Mouse (Mus musculus) frontal cortex, postnatal 10 days (tissue): Measurements from ENCODE around the gene D430042O09Rik.

ENCODE experiments used
- DNase-seq, 2 experiments: peaks; one replicate each; pipeline ENCODE4 v3.0.0; 2022; ENCODE audit warnings: low spot score in 2 of 2, mixed read lengths in 1 of 2

D430042O09Rik gene

DNA sequence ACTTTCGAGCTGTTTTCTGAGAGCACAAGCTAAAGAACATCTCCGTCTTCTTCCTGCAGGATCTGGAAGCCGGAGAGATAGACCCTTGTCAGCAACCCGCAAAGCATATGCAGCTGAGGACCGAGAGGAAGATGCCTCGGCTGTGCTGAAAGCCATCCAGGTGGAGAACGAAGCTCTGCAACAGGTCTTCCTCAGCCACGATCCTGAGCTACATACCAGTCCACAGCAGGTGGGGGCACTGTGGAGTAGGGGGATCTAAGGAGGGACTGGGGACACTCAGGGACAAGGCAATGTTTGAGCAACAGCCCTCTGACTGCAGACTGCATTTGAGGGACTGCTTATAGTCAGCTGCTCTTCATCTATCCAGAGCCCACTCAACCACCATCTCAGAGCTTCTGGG, 105.0 kb downstream of the D430042O09Rik start:
- DNase-seq = no peak

DNA sequence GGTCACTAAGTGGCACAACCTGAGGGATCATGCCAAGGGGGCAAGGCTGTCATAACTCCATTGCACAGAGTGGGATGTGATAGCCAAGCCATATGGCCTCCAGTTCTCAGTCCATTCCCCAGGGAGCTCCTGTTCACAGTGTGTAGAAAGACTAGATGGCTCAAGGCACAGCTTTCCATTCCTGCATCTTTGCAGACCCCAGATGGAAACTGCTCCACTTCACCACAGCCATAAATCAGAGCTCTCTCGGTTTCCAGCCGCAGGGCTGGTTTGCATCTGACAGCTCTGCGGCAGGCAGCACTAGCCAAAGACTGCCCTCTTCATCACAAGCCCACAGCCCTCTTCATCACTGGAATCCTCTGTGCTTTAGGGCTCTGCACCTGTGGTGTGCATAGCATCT, 108.0 kb downstream of the D430042O09Rik start:
- no peak for DNase-seq

DNA sequence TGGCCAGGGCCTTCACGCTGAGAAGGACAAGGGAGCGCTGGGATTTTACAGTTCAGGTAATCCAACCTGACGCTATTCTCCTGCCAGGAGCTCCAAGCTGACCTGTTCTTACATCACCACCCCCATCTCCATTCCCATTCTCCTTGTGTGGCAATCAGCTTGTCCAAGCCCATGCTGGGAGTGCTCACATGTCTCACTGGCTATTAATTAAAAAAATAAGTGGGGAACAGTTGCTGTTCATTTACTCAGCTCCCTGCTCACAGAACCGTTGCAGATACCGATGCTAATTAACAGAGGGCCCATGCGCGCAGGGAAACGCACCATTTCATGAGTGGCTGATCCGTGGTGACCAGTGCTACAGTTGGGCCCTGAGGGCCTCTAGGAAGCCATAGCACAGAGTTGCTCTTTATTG, 110.6 kb downstream of the D430042O09Rik start:
- no peak for DNase-seq

DNA sequence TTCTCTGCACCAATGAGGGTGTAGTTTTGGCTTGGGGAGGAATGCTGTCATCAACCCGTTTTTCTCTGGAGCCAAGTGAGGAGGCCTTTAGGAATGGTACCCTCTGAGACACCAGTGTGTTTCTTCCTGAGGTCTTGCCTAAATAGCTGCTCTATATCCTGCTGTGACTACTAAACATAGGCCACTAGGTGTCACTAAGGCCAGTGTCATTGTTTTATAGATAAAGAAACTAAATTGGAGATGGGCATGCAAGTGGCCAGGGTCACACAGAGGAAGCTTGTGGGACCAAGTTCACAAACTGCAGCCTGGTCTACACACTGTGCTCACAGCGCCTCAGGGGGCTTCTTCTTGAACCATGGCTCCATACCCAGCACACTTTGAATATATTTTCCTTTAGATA, 112.5 kb downstream of the D430042O09Rik start:
- no peak for DNase-seq

DNA sequence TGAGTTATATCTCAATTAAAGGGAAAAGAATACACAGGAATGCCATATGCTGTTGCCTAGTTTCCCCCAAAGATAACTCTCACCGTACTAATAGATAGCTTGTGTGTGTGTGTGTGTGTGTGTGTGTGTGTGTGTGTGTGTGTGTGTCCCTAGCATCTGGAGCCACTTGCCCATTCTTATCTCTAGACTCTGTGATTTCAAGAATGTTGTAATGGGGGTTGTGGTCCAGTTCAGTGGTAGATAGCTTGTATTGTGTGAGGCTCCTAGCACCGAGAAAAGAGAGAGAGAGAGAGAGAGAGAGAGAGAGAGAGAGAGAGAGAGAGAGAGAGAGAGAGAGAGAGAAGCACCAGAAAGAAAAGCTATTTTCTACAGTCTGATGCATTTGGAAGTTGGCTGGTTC, 118.7 kb downstream of the D430042O09Rik start:
- DNase-seq = no peak

DNA sequence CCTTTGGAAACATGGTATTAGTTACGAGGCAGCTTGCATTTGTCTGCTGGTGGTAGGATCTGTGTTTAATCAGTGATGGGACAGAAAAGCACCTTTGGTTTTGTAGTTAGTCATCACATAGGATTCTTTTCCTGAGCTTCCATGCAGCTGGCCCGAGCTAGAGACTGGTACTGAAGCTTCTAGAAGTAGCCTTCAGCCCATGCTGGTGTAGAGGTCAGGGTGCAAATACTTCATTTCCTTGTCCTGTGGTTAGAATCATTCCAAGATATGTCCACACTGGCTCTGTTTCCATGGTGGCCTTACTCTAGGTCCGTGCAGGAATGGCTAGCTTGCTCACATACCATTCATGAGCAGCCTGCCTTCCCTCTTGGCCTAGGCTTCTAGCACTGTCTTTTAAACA, 119.2 kb downstream of the D430042O09Rik start:
- no peak for DNase-seq

DNA sequence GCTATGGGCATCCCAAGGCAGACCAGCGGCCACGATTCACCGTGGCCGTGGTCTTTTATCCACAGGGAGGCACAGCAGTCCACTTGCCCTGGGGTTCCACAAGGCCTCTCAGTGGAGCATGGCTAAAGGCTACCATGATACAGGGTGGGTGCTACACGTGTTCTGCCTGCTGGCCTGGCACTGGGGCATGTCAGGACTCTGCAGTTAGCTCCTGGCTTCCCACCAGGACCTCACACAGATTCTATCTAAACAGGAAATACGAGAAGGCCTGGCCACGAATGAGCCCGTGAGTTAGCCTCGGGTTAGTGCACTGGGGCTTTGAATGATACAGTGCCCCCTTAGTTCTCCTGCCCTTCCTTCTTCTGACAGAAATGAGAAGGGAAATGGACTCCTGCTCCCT, 119.7 kb downstream of the D430042O09Rik start:
- DNase-seq = no peak

DNA sequence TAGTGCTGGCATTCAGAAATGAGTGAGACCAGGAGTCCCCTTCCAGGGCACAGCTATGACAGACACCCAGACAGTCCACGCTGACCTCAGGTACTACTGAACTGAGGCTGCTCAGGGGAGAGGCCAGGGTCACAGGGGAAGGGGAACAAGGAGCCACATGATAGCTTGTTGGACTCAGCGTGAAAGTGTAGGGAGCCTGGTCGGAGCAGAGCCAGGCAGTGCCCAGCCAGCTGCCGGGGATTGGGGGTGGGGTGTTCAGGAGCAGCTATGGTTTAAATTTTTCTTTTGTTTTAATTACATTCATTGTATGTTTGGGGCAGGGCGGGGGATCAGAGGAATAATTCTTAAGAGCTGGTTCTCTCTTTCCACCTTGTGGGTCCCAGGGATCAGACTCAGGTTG, 120.9 kb downstream of the D430042O09Rik start:
- DNase-seq = no peak

DNA sequence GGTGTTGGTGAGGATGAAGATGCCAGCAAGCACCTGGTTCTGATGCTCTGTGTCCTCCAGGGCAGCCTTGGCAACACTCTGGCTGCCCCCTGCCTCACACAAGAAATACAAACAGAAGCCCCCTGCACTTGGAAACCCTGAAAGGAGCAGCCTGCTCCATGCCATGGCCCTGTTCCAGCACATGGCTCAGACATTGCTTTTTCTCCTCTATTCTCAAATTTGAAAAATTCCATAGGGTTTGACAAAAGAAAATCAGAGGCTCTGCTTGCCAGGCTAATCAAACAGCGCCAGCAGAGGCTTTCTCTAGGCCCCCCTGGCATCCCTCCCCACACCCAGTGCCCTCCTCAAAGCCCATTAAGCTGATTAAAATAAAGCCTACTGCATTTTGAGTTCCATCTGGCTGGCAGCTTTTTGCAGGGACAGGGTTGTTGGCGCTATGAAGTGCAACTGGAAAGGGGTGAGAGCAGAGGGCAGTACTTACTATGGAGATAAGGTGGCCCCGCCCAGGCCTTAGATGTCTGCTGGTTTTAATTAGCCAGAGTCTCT, 121.5 kb downstream of the D430042O09Rik start:
- no peak for DNase-seq

DNA sequence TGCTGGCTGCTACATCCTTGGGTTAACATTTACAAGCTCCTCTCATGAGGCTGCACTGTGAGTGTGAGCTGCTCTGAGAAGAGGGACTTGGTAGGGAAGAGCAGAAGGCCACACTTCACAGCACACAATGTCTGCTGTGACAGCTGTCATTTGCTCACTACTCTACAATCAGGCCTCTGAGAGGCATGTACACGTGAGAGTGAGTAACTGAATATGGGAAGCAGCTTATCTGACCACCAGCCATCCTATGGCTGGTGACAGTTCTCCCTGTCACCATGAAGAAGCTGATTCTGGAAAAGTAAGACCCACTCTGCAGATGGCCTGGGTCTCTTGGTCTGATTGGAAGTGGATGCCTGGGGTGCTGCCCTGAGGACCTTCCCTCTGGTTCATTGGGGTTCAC, 125.1 kb downstream of the D430042O09Rik start:
- no peak for DNase-seq

DNA sequence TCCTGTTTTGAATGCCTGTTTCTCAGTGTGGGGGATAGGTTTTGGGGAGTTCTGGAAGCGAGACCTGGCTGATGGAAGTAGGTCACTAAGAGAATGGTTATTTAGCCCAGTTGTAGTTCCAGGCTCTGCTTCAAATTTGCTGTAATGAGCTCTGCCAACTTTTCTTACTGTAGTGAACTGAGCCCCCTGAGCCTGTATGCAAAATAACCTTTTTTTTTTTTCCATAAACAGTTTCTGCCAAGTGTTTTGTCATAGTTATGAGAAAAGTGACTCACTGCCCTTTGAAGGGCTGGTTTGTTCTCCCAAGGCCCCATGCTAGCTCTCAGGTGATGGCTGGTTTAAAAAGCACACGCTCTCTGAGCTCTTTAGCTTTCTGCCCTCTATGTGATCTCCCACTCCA, 125.8 kb downstream of the D430042O09Rik start:
- no peak for DNase-seq

DNA sequence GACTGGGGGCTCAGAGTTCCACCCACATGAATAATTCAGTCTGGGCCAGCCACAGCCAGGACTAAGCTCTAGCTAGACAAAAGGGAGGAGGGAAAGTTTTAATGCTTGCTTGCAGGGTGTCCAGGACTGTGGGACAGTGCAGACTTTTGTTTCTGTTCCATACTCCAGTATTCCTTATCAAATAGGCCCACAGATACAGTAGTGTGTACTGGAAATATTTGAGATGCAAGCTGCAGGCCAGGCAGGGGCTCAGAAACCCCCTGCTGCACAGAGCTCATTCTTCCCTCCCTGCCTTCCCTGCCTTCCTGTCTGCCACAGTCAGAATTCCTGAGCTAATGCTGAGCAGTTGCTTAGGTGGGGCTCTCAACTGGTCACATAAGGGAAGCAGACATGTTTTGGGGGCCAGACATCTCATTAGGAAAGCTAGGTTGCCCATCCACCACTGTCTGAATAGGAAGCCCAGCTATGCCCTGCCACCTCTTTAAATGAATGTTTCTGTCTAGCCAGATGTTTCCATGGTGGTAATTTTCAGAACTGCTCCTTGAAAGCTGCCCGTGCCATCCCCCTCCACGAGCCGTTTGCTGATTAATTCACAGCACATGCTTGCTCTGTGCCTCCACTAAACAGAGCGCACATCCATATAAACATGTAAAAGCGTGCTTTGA, 130.5 kb downstream of the D430042O09Rik start:
- DNase-seq = no peak

DNA sequence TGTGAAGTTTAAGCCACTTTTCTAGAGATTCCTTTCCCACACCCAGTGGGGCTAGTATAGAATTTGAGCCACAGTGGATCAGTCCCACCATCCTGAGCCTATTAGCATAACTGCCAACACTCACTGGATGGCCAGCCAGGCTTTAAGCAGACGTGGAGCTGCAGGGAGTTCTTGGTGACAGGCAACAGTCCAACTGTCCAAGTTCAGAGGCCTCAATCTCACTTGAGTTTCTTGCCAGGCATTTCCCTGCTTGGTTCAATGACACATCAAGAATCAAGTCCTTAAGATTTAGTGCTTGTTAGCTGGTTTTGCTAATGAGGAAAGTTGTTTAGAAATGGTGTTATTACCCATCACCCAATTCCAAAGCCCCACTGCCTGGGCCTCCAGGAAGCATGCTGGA, 137.9 kb downstream of the D430042O09Rik start:
- no peak for DNase-seq

DNA sequence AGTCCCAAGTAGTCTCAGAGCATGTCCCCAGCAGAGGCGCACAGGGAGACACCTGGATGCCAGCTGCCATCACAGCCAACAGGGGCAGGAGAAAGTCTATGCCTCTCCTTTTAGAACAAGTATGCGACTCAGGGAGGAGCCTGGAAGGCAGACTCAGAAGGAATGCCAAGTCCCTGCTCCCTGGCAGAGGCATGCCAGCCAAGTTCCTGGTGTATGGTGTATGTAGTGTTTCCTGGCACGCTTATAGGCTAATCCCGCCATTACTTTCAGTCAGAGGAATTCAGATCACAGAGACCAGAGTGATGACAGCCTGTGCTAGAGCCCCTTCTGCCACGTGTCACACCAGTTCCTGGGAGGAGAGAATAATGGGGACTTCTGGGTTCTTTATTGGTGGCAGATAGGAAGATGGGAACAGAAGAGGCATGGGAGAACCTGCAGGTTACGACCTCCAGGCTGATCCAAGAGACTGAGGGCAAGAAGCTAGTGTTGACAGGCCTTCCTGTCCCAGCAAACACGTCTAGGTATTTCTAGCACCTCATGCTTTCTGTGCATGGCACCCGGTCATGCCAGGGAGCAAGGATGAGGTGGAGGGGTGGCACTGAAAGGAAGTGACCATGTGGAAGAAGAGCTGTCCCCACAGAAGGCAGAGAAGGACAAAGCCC, 139.3 kb downstream of the D430042O09Rik start:
- DNase-seq = no peak

DNA sequence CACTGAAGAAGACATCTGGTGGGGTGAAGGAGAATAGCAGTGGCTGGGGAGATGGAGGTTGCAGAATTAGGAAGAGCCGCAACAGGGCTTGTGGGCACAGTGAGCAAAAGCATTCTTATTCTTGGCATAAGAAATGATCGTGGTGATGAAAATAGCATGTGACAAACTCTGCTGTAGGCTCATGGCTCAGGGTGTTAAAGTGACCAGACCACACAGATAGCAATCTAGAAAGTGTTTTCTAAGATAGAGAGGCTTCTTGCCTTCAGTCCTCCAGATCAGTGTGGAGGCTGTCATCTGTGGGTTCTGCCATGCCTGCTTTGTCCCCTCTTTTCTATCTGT, 139.8 kb downstream of the D430042O09Rik start:
- DNase-seq = no peak

DNA sequence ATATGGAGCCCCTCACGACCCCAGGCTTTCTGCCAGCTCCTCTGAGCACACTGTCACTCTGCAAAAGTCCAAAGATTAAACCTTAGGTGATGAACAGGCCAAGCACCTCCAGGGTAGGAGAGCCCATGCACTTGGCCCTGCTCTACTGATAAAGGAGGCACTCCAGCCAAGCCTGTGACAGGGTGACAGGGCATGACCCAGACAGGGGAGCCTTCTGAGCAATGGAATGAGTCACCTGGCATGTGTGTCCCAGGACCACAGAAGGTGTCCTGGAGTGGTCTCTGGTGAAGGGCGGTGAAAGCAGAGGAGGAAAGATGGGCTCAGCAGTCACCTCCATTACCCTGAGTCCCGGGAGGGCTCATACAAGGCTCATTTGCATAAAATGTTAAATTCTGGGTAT, 151.9 kb downstream of the D430042O09Rik start:
- no peak for DNase-seq

DNA sequence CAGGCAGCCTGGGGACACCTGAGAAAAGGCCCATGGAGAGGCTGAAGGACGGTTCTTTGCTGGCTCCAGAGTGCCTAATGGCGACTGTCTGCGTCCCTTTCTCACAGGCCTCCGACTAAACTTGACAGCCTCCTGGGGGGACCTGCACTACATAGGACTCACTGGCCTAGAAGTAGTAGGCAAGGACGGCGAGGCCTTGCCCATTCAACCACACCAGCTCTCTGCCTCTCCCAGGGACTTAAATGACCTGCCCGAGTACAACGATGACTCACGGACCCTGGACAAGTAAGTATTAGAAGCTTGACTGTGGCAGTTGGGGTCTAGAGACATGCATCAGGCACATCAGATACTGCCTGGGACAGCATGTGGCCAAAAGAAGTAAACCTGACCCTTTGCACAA, 152.7 kb downstream of the D430042O09Rik start:
- DNase-seq = no peak

DNA sequence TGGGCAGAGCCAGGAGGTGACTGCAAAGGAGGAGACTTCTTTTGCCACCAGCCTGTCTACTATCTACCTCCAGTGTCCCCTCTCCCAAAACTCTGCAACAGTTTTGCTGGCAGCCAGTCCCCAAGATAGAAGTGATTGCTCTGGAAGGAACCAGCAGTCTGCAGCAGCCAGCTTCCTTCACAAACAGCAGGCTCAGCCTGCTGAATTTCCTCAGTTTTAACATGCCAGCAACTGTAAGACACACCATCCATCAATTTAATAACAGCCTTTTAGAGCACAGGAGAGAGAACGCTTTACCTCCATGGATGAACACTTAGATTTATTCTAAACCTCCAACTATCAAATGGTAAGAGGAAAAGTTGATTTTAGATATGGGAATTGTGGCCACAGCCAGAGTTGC, 156.3 kb downstream of the D430042O09Rik start:
- no peak for DNase-seq

DNA sequence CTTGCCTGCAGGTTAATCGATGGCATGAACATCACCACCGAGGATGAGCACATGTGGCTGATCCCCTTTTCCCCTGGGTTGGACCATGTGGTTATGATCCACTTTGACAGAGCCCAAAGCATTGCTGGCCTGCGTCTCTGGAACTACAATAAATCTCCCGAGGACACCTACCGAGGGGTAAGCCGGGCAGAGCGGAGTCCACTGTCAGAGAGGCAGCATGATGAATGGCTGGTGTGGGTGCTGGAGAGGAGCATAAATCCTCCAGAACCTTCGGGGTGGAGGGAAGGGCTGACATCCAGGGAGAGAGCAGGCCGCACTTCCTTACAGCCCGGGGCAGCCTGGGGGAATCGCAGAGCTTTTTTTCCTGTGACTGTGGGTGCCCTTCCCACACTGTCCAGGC, 157.5 kb downstream of the D430042O09Rik start:
- DNase-seq = no peak

DNA sequence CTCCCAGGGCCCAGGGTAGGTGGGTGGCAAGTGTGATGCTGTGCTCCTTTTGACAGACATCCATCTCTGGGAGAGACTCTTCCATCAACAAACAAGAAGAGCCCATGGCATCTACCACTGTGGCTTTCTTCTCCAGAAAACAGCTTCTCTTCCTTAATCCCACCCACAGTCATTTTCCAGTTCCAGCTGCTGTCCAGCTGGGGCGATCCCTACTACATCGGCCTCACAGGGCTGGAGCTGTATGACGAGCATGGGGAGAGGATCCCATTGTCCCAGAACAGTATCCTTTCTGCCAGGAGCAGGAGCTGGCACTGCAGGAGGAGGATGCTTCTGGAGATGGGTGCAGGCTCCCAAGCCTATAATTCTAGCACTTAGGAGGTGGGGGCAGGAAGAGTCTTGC, 160.9 kb downstream of the D430042O09Rik start:
- DNase-seq = no peak

DNA sequence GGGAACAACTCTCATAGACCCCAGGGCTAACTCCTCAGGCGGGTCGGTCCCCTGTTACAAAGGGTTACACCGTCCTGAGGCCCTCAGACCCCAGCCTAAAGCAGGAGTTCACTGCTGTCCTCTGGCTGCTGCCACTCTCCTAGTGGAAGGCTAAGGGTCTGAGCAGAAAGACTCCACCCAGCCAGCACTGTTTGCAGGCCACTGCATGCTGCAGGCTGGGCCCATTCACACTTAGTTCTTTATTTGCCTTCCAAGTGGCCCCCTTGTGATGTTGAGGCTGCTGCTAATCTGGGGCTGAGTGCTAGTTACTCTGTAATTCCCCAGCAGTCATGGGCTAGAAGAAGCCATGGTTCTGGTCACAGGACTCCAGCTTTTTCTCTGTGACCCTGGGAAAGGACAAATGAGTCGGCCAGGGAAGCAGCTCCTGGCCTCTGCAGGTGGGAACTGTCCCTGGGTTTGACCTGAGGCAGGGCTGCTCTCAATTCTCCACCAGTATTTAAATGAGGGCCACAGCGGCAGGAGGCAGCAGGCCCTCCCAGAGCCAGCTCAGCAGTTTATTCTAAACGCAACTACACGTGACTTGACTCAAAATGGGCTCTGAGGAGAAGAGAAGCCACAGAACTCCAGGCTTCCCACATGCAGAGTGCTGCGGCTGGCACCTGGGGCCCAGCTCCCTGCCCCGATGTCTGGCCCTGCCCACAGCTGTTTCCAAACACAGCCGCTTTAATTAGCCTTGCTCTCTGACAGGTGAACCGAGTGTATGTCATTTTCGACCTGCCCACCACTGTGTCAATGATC, 163.9 kb downstream of the D430042O09Rik start:
- no peak for DNase-seq

DNA sequence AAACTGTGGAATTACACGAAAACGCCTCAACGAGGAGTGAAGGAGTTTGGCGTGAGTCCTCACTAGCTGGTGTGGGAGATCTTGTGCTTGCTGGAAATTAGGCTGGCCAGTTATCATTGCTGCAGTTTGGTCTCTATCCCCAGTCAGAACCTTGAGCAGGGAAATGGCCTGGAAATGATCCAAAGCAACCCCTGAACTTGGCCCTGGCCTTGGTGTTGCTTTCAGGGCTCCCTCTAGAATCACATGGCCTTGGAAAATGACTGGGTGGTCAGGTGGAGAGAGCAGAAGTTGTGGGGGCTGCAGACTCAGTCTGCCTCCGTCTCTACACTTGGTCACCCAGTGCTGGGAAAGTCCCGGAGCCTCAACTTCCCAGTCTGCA, 164.5 kb downstream of the D430042O09Rik start:
- no peak for DNase-seq

DNA sequence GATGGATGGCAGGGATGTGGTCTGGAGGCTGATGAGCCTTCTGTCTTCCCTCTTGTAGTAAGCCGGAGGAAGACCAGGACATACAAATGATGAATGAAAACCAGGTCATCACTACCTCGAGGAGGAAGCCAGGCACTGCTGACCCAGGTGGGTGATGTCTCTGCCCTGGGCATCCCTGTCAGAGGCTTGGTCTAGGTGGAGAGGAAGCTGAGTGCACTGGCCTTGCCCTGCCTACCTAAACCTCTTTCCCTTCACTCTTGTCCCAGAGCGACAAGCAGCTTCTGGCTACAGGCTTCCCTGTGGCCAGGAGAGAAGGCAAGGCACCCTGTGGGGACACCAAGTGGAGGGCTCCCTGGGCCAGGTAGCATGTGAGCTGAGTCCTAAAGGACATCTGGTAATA, 165.2 kb downstream of the D430042O09Rik start:
- no peak for DNase-seq
